Mouse (Mus musculus): ENCODE results near the gene Mrgbp.

The Mrgbp gene

GRCm38 (mm10) chr2:180581002-180581401 lies at the start of gene Mrgbp:
Mrgbp (plus strand) TSS chr2:180581304.
- in situ Hi-C loops (cut with MboI; ENCODE audit: unreplicated experiment in 2 of 2), result loop anchor here (5.0 to 25.0 kb wide), 4 partner anchors 96 to 669 kb away; partner anchors contain the start of genes Psma7 (in 1 of the 2) and Ss18l1 (in 1 of the 2)

- in situ Hi-C loops (cut with MboI; ENCODE audit: unreplicated experiment in 2 of 2), result no loop called here
Measured at GRCm38 (mm10) chr2:180531671-180532385, 49.3 kb upstream of the Mrgbp start.

GRCm38 (mm10) chr2:180532386-180532995 lies 48.6 kb upstream of the Mrgbp start:
- in situ Hi-C loops (cut with MboI; ENCODE audit: unreplicated experiment in 2 of 2), result no loop called here

DNA sequence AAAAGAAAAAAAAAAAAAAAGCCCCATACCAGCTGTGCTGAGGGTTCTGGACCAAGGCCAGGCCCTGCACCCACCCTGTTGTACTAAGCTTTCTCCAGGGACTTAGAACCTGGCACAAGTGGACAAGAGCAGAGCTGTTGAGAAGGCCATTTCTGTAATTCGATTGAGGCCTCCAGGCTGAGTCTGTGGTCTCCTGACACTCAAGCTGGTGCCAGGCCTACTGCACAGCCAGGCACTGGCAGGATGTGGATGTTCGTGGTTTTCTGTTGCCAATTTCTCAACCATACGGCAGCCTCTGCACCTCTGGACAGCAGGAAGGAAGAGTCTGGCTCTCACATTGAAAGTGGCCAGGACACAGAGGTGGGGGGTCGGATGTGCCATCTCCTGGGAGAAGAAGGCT lies 47.9 kb upstream of the Mrgbp start:
- in situ Hi-C loops (cut with MboI; ENCODE audit: unreplicated experiment in 2 of 2), result no loop called here

- in situ Hi-C loops (cut with MboI; ENCODE audit: unreplicated experiment in 2 of 2), result no loop called here
Measured at GRCm38 (mm10) chr2:180543675-180544074, 37.4 kb upstream of the Mrgbp start.

DNA sequence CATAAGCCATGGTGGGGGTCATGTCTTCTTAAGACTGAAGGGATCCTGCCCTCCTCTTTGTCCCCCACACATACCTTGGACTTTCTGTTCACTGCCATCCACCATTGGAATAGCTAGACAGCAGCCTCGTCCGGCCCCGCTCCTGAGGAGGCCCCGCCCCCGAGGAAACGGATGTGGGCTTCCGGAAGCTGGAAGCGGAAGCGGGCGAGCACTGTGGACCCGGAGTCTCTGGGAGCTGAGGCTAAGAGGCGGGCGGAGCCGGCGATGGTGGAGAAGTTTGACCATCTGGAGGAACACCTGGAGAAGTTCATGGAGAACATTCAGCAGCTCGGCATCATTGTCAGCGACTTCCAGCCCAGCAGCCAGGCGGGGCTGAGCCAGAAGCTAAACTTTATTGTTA lies 36.1 kb upstream of the Mrgbp start:
- in situ Hi-C loops (cut with MboI; ENCODE audit: unreplicated experiment in 2 of 2), result no loop called here

DNA sequence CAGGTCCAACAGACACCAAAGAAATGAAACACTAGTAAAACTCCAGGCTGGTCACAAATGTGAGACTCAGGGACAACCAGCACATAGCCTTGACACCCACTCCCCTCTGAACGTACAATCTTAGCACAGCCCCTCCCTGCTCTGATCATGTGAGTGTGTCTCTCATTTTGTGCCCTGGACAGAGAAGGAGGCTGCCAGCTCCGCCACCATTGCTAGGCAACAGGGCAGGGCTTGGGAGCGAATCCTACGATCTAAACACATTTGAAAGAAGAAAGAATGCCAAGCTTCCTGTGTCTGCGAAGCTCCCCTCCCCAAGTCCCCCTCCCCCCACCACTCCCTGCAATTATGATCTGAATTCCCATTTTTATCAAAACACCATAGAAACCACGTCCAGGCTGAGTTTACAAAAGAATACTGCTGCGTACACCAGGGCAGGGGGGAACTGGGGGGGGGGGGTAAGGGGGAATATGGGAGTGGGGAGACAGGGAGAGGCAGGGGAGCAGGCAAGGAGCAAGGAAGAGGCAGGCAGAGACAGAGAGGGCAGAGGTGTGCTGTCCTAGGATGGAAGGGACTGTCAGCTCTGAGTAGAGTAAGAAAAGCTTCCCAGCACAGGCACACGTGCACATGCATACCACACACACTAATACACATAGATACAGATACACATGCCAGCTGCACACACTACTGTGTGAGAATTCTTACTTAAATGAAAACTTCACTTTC lies 33.6 kb upstream of the Mrgbp start:
- in situ Hi-C loops (cut with MboI; ENCODE audit: unreplicated experiment in 2 of 2), result no loop called here

DNA sequence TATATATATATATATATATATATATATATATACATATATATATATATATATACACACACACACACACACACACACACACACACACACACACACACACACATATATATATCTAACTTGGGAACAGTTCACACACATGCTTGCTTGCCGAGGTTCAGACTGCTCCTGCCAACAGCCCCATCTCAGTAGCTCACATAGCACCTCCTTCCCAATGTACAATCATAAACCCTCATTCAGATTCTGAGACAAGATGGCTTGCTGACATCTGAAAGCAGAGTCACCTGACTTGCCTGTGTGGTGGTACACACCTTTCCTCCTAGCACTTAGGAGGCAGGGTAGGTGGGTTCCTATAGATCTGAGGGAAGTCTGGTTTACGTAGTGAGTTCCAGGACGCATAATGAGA lies 28.8 kb upstream of the Mrgbp start:
- in situ Hi-C loops (cut with MboI; ENCODE audit: unreplicated experiment in 2 of 2), result loop anchor here in 1 of 2 experiments (5.0 kb wide), 1 partner anchor 60 kb away; no protein-coding TSS in a partner anchor

DNA sequence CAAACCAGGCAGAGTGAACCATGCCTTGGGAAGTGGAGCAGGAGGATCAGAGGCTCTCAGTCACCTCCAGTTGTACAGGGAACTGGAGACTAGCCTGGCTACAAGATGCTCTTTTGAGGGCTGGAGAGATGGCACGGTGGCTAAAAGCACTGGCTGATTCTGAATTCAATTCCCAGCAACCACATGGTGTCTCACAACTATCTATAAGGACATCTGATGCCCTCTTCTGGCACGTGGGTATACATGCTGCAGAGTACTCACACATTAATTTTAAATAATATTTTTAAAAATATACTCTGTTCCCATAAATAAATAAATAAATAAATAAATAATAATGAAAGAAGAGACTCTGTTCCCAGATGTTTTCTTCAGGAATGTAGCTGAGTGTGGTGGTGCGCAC lies 25.9 kb upstream of the Mrgbp start:
- in situ Hi-C loops (cut with MboI; ENCODE audit: unreplicated experiment in 2 of 2), result loop anchor here (5.0 kb wide), 3 partner anchors 83 to 273 kb away; no protein-coding TSS in a partner anchor

- in situ Hi-C loops (cut with MboI; ENCODE audit: unreplicated experiment in 2 of 2), result loop anchor here (5.0 kb wide), 3 partner anchors 84 to 274 kb away; no protein-coding TSS in a partner anchor
Measured at GRCm38 (mm10) chr2:180556470-180556869, 24.6 kb upstream of the Mrgbp start.

DNA sequence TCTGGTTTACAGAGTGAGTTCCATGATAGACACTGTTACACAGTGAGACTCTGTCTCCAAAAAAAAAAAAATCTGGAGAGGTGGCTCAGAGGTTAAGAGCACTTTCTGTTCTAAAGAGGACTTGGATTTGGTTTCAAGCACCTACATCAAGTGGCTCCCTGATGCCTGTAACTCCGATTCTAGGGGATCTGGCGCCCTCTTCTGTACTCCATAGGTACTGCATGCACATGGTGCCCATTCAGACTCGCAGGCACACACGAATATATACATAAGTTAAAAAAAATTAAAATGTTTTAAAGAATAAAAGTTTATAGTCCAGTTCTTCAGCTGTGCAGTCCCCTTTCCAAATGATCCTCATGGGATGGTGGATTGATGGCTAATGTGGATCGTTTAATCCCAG lies 20.9 kb upstream of the Mrgbp start:
- in situ Hi-C loops (cut with MboI; ENCODE audit: unreplicated experiment in 2 of 2), result loop anchor here in 1 of 2 experiments (10.0 kb wide), 1 partner anchor 195 kb away; no protein-coding TSS in a partner anchor

DNA sequence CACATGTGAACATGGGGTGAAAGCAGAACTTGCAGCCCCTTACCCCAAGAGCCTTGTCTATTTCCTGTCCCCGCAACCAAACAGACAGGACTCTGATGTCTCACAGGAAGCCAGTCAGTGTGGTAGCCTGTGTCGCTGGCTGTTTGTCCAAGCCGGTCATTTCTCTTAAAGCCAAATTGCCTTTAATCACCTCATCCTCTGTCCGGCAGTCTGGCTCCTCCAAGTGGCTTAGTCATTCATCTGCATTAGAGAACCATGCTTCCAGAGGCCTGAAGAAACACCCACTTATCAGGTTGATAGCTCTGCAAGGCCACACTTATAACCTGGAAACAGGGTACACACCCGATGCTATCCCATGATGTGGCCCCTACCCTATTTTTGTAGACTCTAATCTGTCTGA lies 19.0 kb upstream of the Mrgbp start:
- in situ Hi-C loops (cut with MboI; ENCODE audit: unreplicated experiment in 2 of 2), result loop anchor here in 1 of 2 experiments (10.0 kb wide), 1 partner anchor 193 kb away; no protein-coding TSS in a partner anchor

- in situ Hi-C loops (cut with MboI; ENCODE audit: unreplicated experiment in 2 of 2), result loop anchor here in 1 of 2 experiments (10.0 kb wide), 1 partner anchor 192 kb away; no protein-coding TSS in a partner anchor
Measured at GRCm38 (mm10) chr2:180563296-180563695, 17.8 kb upstream of the Mrgbp start.

DNA sequence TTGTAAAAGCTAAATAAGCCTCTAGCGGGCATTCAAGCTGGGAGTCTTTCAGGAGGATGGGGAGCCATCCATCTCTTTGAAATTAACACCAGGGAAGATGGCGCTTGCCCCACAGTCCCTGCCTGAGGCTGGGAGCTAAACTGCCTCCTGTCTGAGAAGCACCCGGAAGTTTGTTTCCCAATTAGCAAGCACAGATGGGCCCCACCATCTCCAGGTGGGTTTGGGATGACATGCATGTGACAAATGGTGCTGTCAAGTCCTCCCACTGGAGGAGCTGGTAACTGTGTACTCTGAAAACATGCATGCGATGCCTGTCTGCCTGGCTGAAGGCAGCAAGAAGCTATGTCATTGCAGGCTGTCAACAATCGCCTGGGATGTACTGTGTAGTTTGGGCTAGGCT lies 17.3 kb upstream of the Mrgbp start:
- in situ Hi-C loops (cut with MboI; ENCODE audit: unreplicated experiment in 2 of 2), result loop anchor here in 1 of 2 experiments (10.0 kb wide), 1 partner anchor 191 kb away; no protein-coding TSS in a partner anchor

DNA sequence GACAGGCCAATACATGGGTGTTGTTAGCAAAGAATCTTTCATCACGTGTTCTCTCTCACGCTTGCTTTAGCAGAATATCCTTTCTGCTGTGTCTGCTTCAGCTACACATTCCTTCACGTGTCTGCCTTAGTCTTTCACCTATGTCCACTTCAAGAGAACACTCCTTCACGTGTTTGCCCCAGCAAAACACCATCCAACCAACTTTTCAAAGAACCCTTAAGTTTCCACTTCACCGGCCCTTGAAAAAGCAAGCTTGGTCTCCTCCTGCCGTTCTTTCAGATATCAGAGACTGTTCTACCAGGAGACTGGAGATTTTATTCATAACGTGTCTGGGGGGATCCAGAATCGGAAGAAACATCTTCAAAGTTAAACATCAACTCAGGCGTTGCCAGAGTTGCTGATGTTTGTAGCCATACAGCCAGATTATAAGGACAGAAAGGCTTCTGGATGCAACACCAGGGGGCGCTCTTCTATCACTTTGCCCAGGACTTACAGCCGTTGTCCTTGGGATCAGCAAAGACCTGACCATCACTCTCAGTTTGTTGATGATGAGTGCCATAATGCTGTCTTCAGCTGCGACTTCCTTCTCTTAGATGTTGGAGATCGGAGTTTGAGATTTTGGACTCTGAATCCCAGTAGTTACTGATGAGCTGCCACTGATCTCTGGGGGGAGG lies 14.7 kb upstream of the Mrgbp start:
- in situ Hi-C loops (cut with MboI; ENCODE audit: unreplicated experiment in 2 of 2), result loop anchor here (5.0 to 10.0 kb wide), 2 partner anchors 188 to 216 kb away; no protein-coding TSS in a partner anchor

DNA sequence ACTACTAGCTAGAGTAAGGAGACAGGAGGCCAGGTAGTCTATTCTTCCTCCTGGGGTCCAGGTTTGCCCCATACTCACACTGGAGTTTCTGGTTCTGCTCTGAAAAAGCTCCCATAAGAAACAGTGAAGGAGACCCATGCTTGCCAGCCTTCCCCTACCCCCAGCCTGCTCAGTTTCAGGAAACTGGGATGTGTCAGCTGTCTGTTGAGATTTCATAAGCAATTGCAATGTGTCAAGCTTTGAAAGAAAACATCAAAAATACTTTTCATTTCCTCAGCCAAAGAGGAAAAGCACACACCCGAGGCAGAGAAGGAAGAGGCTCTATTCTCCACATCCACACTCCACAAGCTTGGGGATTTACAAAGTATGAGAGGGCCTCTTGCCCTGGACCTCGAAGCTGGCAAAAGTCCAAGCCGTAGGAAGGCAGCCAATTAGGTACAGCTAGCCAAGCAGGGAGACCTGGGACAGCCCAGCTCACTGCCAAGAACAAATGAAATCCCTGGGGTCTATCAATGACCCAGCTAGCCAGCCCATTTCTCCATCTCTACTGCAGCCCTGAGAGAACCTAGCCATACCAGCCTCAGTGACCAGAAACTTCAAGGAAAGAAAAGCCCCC lies 12.0 kb upstream of the Mrgbp start:
- in situ Hi-C loops (cut with MboI; ENCODE audit: unreplicated experiment in 2 of 2), result loop anchor here (5.0 to 10.0 kb wide), 2 partner anchors 186 to 213 kb away; no protein-coding TSS in a partner anchor

GRCm38 (mm10) chr2:180576482-180576881 lies 4.6 kb upstream of the Mrgbp start:
- in situ Hi-C loops (cut with MboI; ENCODE audit: unreplicated experiment in 2 of 2), result loop anchor here (5.0 to 25.0 kb wide), 6 partner anchors 104 to 664 kb away; partner anchors contain the start of genes Cables2 (in 1 of the 2), Psma7 (in 1 of the 2) and Ss18l1 (in 1 of the 2)

GRCm38 (mm10) chr2:180578686-180579085 lies 2.4 kb upstream of the Mrgbp start:
- in situ Hi-C loops (cut with MboI; ENCODE audit: unreplicated experiment in 2 of 2), result loop anchor here (5.0 to 25.0 kb wide), 6 partner anchors 106 to 666 kb away; partner anchors contain the start of genes Cables2 (in 1 of the 2), Psma7 (in 1 of the 2) and Ss18l1 (in 1 of the 2)

GRCm38 (mm10) chr2:180582481-180583153 lies 1.5 kb downstream of the Mrgbp start:
- in situ Hi-C loops (cut with MboI; ENCODE audit: unreplicated experiment in 2 of 2), result loop anchor here (5.0 to 25.0 kb wide), 4 partner anchors 95 to 670 kb away; partner anchors contain the start of genes Psma7 (in 1 of the 2) and Ss18l1 (in 1 of the 2)
